Mouse (Mus musculus) macrophage (primary cell): ENCODE results near the gene Rnf7. TPM values are rescaled to one million over a fixed set of nuclear protein-coding genes. Genes with fewer than 3 reads are reported as not detected.
A peak's percentile ranks its signal among the peaks of the same experiment; 100 is the strongest.

ENCODE experiments used
- H3K27ac ChIP-seq: fragments of 350-480 bp; formaldehyde crosslinking; 2 replicates; pipeline ENCODE4 v1.9.0; 2021
- H3K36me3 ChIP-seq: fragments of 350-480 bp; formaldehyde crosslinking; 2 replicates; pipeline ENCODE4 v1.9.0; 2021; ENCODE audit errors: inconsistent target
- H3K4me3 ChIP-seq: fragments of 350-480 bp; formaldehyde crosslinking; 2 replicates; pipeline ENCODE4 v1.9.0; 2021; ENCODE audit errors: inconsistent target
- H3K79me2 ChIP-seq: fragments of 350-480 bp; formaldehyde crosslinking; 2 replicates; pipeline ENCODE4 v1.9.0; 2021; ENCODE audit errors: inconsistent target
- WGBS: methylation state at CpG from one replicate; pipeline ENCODE4 v1.1.7; 2026; ENCODE audit warnings: inconsistent platforms; ENCODE audit not compliant: missing documents; 5-methylcytosine and 5-hydroxymethylcytosine counted together
- polyA plus RNA-seq: library from polyadenylated mRNA; stranded (reverse); fragments of 250-400 nt; gene quantifications from 3 replicates; pipeline ENCODE4 v1.2.4, GENCODE M21; 2018; ENCODE audit warnings: inconsistent platforms

The Rnf7 gene
- polyA plus RNA-seq, 1 experiment from 2014 or later: 113 TPM

GRCm38 (mm10) chr9:96450900-96451720 lies 27.4 kb downstream of the Rnf7 start:
- Histone ChIP-seq H3K36me3 (no peaks in the 10 kb centered on the region), H3K27ac (no peak overlapping the region), H3K4me3 (no peak overlapping the region), H3K79me2 (no peaks in the 10 kb centered on the region)
- 90% methylated on average over 11 of the region's 12 CpGs for WGBS

- H3K36me3 ChIP-seq: no peaks in the 10 kb centered on the region
- H3K27ac ChIP-seq: no peak overlapping the region
- H3K79me2 ChIP-seq: no peaks in the 10 kb centered on the region
- H3K4me3 ChIP-seq: no peak overlapping the region
- WGBS: 90% methylated on average over 9 of the region's 9 CpGs
Measured at GRCm38 (mm10) chr9:96449514-96449913, 29.0 kb downstream of the Rnf7 start.

- WGBS: 93% methylated on average over 4 of the region's 4 CpGs
Measured at GRCm38 (mm10) chr9:96445351-96445750, 33.1 kb downstream of the Rnf7 start.

GRCm38 (mm10) chr9:96442081-96442480 lies 36.4 kb downstream of the Rnf7 start:
- Histone ChIP-seq H3K4me3 (no peak overlapping the region), H3K36me3 (no peaks in the 10 kb centered on the region)
- 53% methylated on average over 9 of the region's 10 CpGs for WGBS

More at GRCm38 (mm10) chr9:96445351-96445750, 33.1 kb downstream of the Rnf7 start:
- no peaks in the 10 kb centered on the region for H3K36me3 ChIP-seq
- no peaks in the 10 kb centered on the region for H3K79me2 ChIP-seq
- H3K4me3 ChIP-seq: no peak overlapping the region
- no peak overlapping the region for H3K27ac ChIP-seq

GRCm38 (mm10) chr9:96438334-96438871 lies 40.1 kb downstream of the Rnf7 start:
- 6% methylated on average over 7 of the region's 8 CpGs for WGBS
- Histone ChIP-seq H3K27ac (peak overlapping the region; percentile 90), H3K79me2 (no peaks in the 10 kb centered on the region), H3K36me3 (no peaks in the 10 kb centered on the region), H3K4me3 (peak overlapping the region; percentile 48)

More at GRCm38 (mm10) chr9:96442081-96442480, 36.4 kb downstream of the Rnf7 start:
- no peak overlapping the region for H3K27ac ChIP-seq
- H3K79me2 ChIP-seq: no peaks in the 10 kb centered on the region

GRCm38 (mm10) chr9:96437805-96438333 lies 40.6 kb downstream of the Rnf7 start:
- whole genome bisulfite sequencing: 3% methylated on average over 25 of the region's 25 CpGs
- Histone ChIP-seq H3K79me2 (no peaks in the 10 kb centered on the region), H3K27ac (peak overlapping the region; percentile 90), H3K36me3 (no peaks in the 10 kb centered on the region), H3K4me3 (peak overlapping the region; percentile 48)

GRCm38 (mm10) chr9:96436901-96437804 lies 41.3 kb downstream of the Rnf7 start:
- peak overlapping the region; percentile 48 for H3K4me3 ChIP-seq
- no peaks in the 10 kb centered on the region for H3K36me3 ChIP-seq
- H3K27ac ChIP-seq: peak overlapping the region; percentile 90
- no peaks in the 10 kb centered on the region for H3K79me2 ChIP-seq
- WGBS: 59% methylated on average over 28 of the region's 28 CpGs

- no peak overlapping the region for H3K27ac ChIP-seq
- H3K36me3 ChIP-seq: no peaks in the 10 kb centered on the region
- 94% methylated on average over 3 of the region's 3 CpGs for WGBS
Measured at GRCm38 (mm10) chr9:96432575-96432974, 45.9 kb downstream of the Rnf7 start.

GRCm38 (mm10) chr9:96431081-96431480 lies 47.4 kb downstream of the Rnf7 start:
- Histone ChIP-seq H3K4me3 (no peak overlapping the region), H3K27ac (no peak overlapping the region), H3K79me2 (no peaks in the 10 kb centered on the region), H3K36me3 (no peaks in the 10 kb centered on the region)
- 98% methylated on average over 3 of the region's 3 CpGs for WGBS

More at GRCm38 (mm10) chr9:96432575-96432974, 45.9 kb downstream of the Rnf7 start:
- Histone ChIP-seq H3K79me2 (no peaks in the 10 kb centered on the region), H3K4me3 (no peak overlapping the region)

- H3K4me3 ChIP-seq: no peak overlapping the region
- H3K27ac ChIP-seq: no peak overlapping the region
- H3K79me2 ChIP-seq: no peaks in the 10 kb centered on the region
- 96% methylated on average over 17 of the region's 17 CpGs for WGBS
- no peaks in the 10 kb centered on the region for H3K36me3 ChIP-seq
Measured at GRCm38 (mm10) chr9:96428336-96429046, 50.0 kb downstream of the Rnf7 start.

GRCm38 (mm10) chr9:96424027-96424426 lies 54.4 kb downstream of the Rnf7 start:
- no peak overlapping the region for H3K4me3 ChIP-seq
- H3K36me3 ChIP-seq: no peaks in the 10 kb centered on the region
- WGBS: 90% methylated on average over 6 of the region's 8 CpGs
- H3K79me2 ChIP-seq: no peaks in the 10 kb centered on the region
- no peak overlapping the region for H3K27ac ChIP-seq
